Mouse (Mus musculus): Measurements from ENCODE around the gene Rbpj.

GRCm38 (mm10) chr5:53517802-53518201 is 51.9 kb downstream of the Rbpj start:
- TF ChIP-seq CTCF (IDR thresholded peaks at IDR 0.05; ENCODE audit: low read depth) (no peak), EP300 (optimal IDR thresholded peaks at IDR 0.05) (no peak)

Data from stomach, postnatal 0 days (tissue).